In genomic region chr15:102072963-102073558, GRCm38 (mm10) we compare ENCODE assay signal across 8 mouse cellular contexts. TPM values are rescaled to one million over a fixed set of nuclear protein-coding genes. Genes with fewer than 3 reads are reported as not detected.
DNase-seq lines count a peak whose midpoint lies in the region; ATAC-seq lines count a peak whose summit lies in the region.

No protein-coding gene starts in this region.

- peak; percentile 45 for ATAC-seq in neural tube, embryonic 11.5 days (ENCODE audit: insufficient read depth, low FRiP score, low TSS enrichment)
- ATAC-seq in limb, embryonic 13.5 days (ENCODE audit: low FRiP score, low read depth) = peak; percentile 24
- ATAC-seq in stomach, embryonic 14.5 days (ENCODE audit: insufficient number of reproducible peaks, insufficient read depth, low FRiP score, low read depth) = peak; percentile 9; the same call in 1 of the 2 replicates

- WGBS in neural tube, embryonic 11.5 days = 13% methylated on average over 6 of the region's 6 CpGs
- 15% methylated on average over 6 of the region's 6 CpGs for WGBS in forebrain, embryonic 10.5 days
- WGBS in limb, embryonic 13.5 days = 14% methylated on average over 6 of the region's 6 CpGs
- 14% methylated on average over 6 of the region's 6 CpGs for WGBS in stomach, embryonic 14.5 days

- peak; percentile 12 for DNase-seq in neural tube, embryonic 11.5 days (ENCODE audit: low spot score)
- no peak for DNase-seq in neural tube, embryonic 10.5 days (ENCODE audit: extremely low spot score, low spot score)
- no peak for DNase-seq in forebrain, embryonic 10.5 days (ENCODE audit: extremely low spot score, low spot score)
- DNase-seq in spleen, adult 18-20 months = no peak
- no peak for DNase-seq in thymus, postnatal 10 days (ENCODE audit: low spot score in 2 of 2)
- no peak for DNase-seq in layer of hippocampus, adult 9-11 months

- no peaks in the 10 kb centered on the region for H3K9me3 ChIP-seq in neural tube, embryonic 11.5 days (ENCODE audit: control insufficient read depth, low read length)
- H3K9me3 ChIP-seq in forebrain, embryonic 10.5 days = no peaks in the 10 kb centered on the region
- H3K9me3 ChIP-seq in limb, embryonic 13.5 days = no peaks in the 10 kb centered on the region
- no peaks in the 10 kb centered on the region for H3K9me3 ChIP-seq in stomach, embryonic 14.5 days (ENCODE audit: control insufficient read depth, low read depth, low read length)

- H3K27me3 ChIP-seq in neural tube, embryonic 11.5 days (ENCODE audit: control insufficient read depth, insufficient read depth, low read length) = no peaks in the 10 kb centered on the region
- 0 out of 2 replicates have a peak, but pooled peaks cover 5% of the 10 kb centered on the region for H3K27me3 ChIP-seq in forebrain, embryonic 10.5 days (ENCODE audit: poor library complexity, severe bottlenecking)
- no peaks in the 10 kb centered on the region for H3K27me3 ChIP-seq in limb, embryonic 13.5 days
- no peaks in the 10 kb centered on the region for H3K27me3 ChIP-seq in stomach, embryonic 14.5 days (ENCODE audit: control insufficient read depth, insufficient read depth, low read length)

- H3K36me3 ChIP-seq in neural tube, embryonic 11.5 days (ENCODE audit: control insufficient read depth, insufficient read depth, low read length) = no peaks in the 10 kb centered on the region
- H3K36me3 ChIP-seq in forebrain, embryonic 10.5 days (replicated peaks) = peaks cover 14% of the 10 kb centered on the region
- H3K36me3 ChIP-seq in limb, embryonic 13.5 days = 0 out of 2 replicates have a peak, but pooled peaks cover 3% of the 10 kb centered on the region
- no peaks in the 10 kb centered on the region for H3K36me3 ChIP-seq in stomach, embryonic 14.5 days (ENCODE audit: control insufficient read depth, insufficient read depth, low read length)

- H3K4me2 ChIP-seq in neural tube, embryonic 11.5 days (ENCODE audit: low read depth) = peak overlapping the region; percentile 41
- peak overlapping the region; percentile 54 for H3K4me2 ChIP-seq in limb, embryonic 13.5 days (replicated peaks)
- H3K4me2 ChIP-seq in stomach, embryonic 14.5 days (replicated peaks; ENCODE audit: low read depth, low read length) = peak overlapping the region; percentile 43

- H3K4me1 ChIP-seq in neural tube, embryonic 11.5 days (ENCODE audit: control insufficient read depth, insufficient read depth, low read length) = peaks cover 16% of the 10 kb centered on the region
- H3K4me1 ChIP-seq in forebrain, embryonic 10.5 days = peaks cover 25% of the 10 kb centered on the region
- peaks cover 20% of the 10 kb centered on the region for H3K4me1 ChIP-seq in limb, embryonic 13.5 days
- peaks cover 16% of the 10 kb centered on the region; the same call in 1 of the 2 replicates for H3K4me1 ChIP-seq in stomach, embryonic 14.5 days (ENCODE audit: control insufficient read depth, insufficient read depth, low read length)

- peak overlapping the region; percentile 91; the same call in 1 of the 2 replicates for H3K9ac ChIP-seq in neural tube, embryonic 11.5 days (ENCODE audit: low read length)
- no peak overlapping the region for H3K9ac ChIP-seq in limb, embryonic 13.5 days
- H3K9ac ChIP-seq in stomach, embryonic 14.5 days (replicated peaks; ENCODE audit: low read depth, low read length) = no peak overlapping the region; the same call in 1 of the 2 replicates

- H3K27ac ChIP-seq in neural tube, embryonic 11.5 days (ENCODE audit: low read depth, low read length) = no peak overlapping the region
- peak overlapping the region; percentile 99 for H3K27ac ChIP-seq in forebrain, embryonic 10.5 days
- no peak overlapping the region for H3K27ac ChIP-seq in limb, embryonic 13.5 days
- no peak overlapping the region for H3K27ac ChIP-seq in stomach, embryonic 14.5 days (ENCODE audit: low read length)

- H3K4me3 ChIP-seq in neural tube, embryonic 11.5 days (ENCODE audit: low read depth, low read length) = peak overlapping the region; percentile 86
- H3K4me3 ChIP-seq in forebrain, embryonic 10.5 days = peak overlapping the region; percentile 87
- H3K4me3 ChIP-seq in limb, embryonic 13.5 days = peak overlapping the region; percentile 93
- H3K4me3 ChIP-seq in stomach, embryonic 14.5 days (ENCODE audit: low read depth, low read length) = peak overlapping the region; percentile 97

RNA-seq across cellular contexts. Expression of gene Eif4b, which starts 0.5 kb away (rescaled TPM):
- polyA plus RNA-seq in neural tube, embryonic 11.5 days (2014; fragmentation: Nextera tagmentation; extraction: Ambion mirVana) = 113 and 121 TPM in 2 replicates
- 140 and 143 TPM in 2 replicates for polyA plus RNA-seq in forebrain, embryonic 10.5 days (2016; fragmentation: Nextera tagmentation; extraction: Ambion mirVana)
- 118 and 120 TPM in 2 replicates for polyA plus RNA-seq in limb, embryonic 13.5 days (2015; fragmentation: Nextera tagmentation; extraction: Ambion mirVana)
- 129 and 134 TPM in 2 replicates for polyA plus RNA-seq in stomach, embryonic 14.5 days (2014; fragmentation: Nextera tagmentation; extraction: Ambion mirVana)

RNA-seq across cellular contexts. Expression of gene Tns2, which starts 27.2 kb away (rescaled TPM):
- polyA plus RNA-seq in neural tube, embryonic 11.5 days (2014; fragmentation: Nextera tagmentation; extraction: Ambion mirVana) = 11.4 and 13.2 TPM in 2 replicates
- 11.1 and 13.1 TPM in 2 replicates for polyA plus RNA-seq in forebrain, embryonic 10.5 days (2016; fragmentation: Nextera tagmentation; extraction: Ambion mirVana)
- polyA plus RNA-seq in limb, embryonic 13.5 days (2015; fragmentation: Nextera tagmentation; extraction: Ambion mirVana) = 39.8 and 45.3 TPM in 2 replicates
- 42.6 and 48.5 TPM in 2 replicates for polyA plus RNA-seq in stomach, embryonic 14.5 days (2014; fragmentation: Nextera tagmentation; extraction: Ambion mirVana)

RNA-seq across cellular contexts. Expression of gene Krt18, which starts 45.1 kb away (rescaled TPM):
- polyA plus RNA-seq in neural tube, embryonic 11.5 days (2014; fragmentation: Nextera tagmentation; extraction: Ambion mirVana) = 8.1 and 10.1 TPM in 2 replicates
- polyA plus RNA-seq in forebrain, embryonic 10.5 days (2016; fragmentation: Nextera tagmentation; extraction: Ambion mirVana) = 34.4 and 37.1 TPM in 2 replicates
- 20.9 and 21.2 TPM in 2 replicates for polyA plus RNA-seq in limb, embryonic 13.5 days (2015; fragmentation: Nextera tagmentation; extraction: Ambion mirVana)
- 407 and 452 TPM in 2 replicates for polyA plus RNA-seq in stomach, embryonic 14.5 days (2014; fragmentation: Nextera tagmentation; extraction: Ambion mirVana)

Comparison
In these comparisons a context has a peak if more than half of its experiments do, and no peak if none do; other contexts are left out.
1. RNA of gene Krt18, which starts 45.1 kb away (polyA plus RNA-seq): 407 to 452 TPM in stomach, embryonic 14.5 days; 34.4 to 37.1 TPM in forebrain, embryonic 10.5 days, 20.9 to 21.2 TPM in limb, embryonic 13.5 days and 8.1 to 10.1 TPM in neural tube, embryonic 11.5 days; every median in the first group is over 10 times any median in the second.
2. Peak in every context shown above with its lines, with median percentiles within 50 percentile points of each other: ATAC-seq, H3K4me2 ChIP-seq and H3K4me3 ChIP-seq.